Mouse (Mus musculus) lung, adult 2 months (tissue): ENCODE data around the gene Napa. TPM values are rescaled to one million over a fixed set of nuclear protein-coding genes. Genes with fewer than 3 reads are reported as not detected.

Source experiments
- DNase-seq: peaks from one replicate; pipeline ENCODE4 v3.0.0; 2022
- H3K4me1 ChIP-seq: fragments of 200-500 bp; 2 replicates; pipeline ENCODE4 v1.6.1; 2011; ENCODE audit warnings: low read length; ENCODE audit not compliant: control insufficient read depth, insufficient read depth
- H3K4me3 ChIP-seq: fragments of 200-500 bp; replicated peaks from 2 replicates; pipeline ENCODE3; 2011; ENCODE audit warnings: low read depth, mild to moderate bottlenecking, control low read depth, low read length; ENCODE audit errors: extremely low read depth
- CTCF ChIP-seq: fragments of 200-500 bp; IDR thresholded peaks from 2 replicates; pipeline ENCODE4 v1.5.1; 2011; ENCODE audit warnings: mild to moderate bottlenecking, low read length, control low read depth; ENCODE audit not compliant: insufficient read depth
- POLR2A ChIP-seq: fragments of 200-500 bp; IDR thresholded peaks from 2 replicates; pipeline ENCODE4 v1.6.1; 2011; ENCODE audit warnings: low read depth, mild to moderate bottlenecking, control low read depth, low read length, borderline replicate concordance; ENCODE audit errors: extremely low read depth
- WGBS: fragments of 180-500 bp; shearing (Covaris S2); methylation state at CpG from one replicate; pipeline ENCODE4 v1.1.7; 2018; 5-methylcytosine and 5-hydroxymethylcytosine counted together
- polyA plus RNA-seq: library from polyadenylated mRNA; depleted of rRNA; stranded (reverse); fragments of >200 nt; gene quantifications from 2 replicates; pipeline ENCODE4 v1.2.3, GENCODE M21; 2012

Gene Napa
- polyA plus RNA-seq, 1 experiment: 157 TPM

- no peak for DNase-seq
- 0 out of 2 replicates have a peak, but pooled peaks cover 2% of the 10 kb centered on the region for H3K4me1 ChIP-seq
- H3K4me3 ChIP-seq: no peak overlapping the region
- 8% methylated on average over 5 of the region's 5 CpGs for WGBS
- TF ChIP-seq POLR2A (no peak), CTCF (peak; percentile 27; the same call in 1 of the 2 replicates)
Observed at GRCm38 (mm10) chr7:16056459-16057135, 41.7 kb upstream of the Napa start.

- no peak for DNase-seq
- TF ChIP-seq POLR2A (no peak), CTCF (no peak)
- H3K4me3 ChIP-seq: no peak overlapping the region
- 21% methylated on average over 2 of the region's 2 CpGs for WGBS
- no peaks in the 10 kb centered on the region for H3K4me1 ChIP-seq
Observed at GRCm38 (mm10) chr7:16057136-16057534, 41.1 kb upstream of the Napa start.

GRCm38 (mm10) chr7:16061219-16062098 lies 36.8 kb upstream of the Napa start, which contains the start of gene Zfp541:
Zfp541 (plus strand) TSS chr7:16061814.
- no peak for DNase-seq
- WGBS: 58% methylated on average over 80 of the region's 80 CpGs
- TF ChIP-seq POLR2A (no peak), CTCF (no peak)
- H3K4me3 ChIP-seq: no peak within 1 kb of the TSS
- H3K4me1 ChIP-seq: no peaks in the 10 kb centered on the region

GRCm38 (mm10) chr7:16062099-16062420 lies 36.2 kb upstream of the Napa start:
- TF ChIP-seq POLR2A (no peak), CTCF (no peak)
- H3K4me3 ChIP-seq: no peak overlapping the region
- DNase-seq: no peak
- no peaks in the 10 kb centered on the region for H3K4me1 ChIP-seq
- WGBS: 72% methylated on average over 15 of the region's 15 CpGs

- WGBS: 39% methylated on average over 4 of the region's 4 CpGs
- no peak for DNase-seq
- Histone ChIP-seq H3K4me3 (no peak overlapping the region), H3K4me1 (no peaks in the 10 kb centered on the region)
- TF ChIP-seq CTCF (peak; percentile 36; the same call in 1 of the 2 replicates), POLR2A (no peak)
Observed at GRCm38 (mm10) chr7:16063490-16063889, 34.8 kb upstream of the Napa start.

GRCm38 (mm10) chr7:16070846-16071245 lies 27.4 kb upstream of the Napa start:
- TF ChIP-seq CTCF: no peak
- TF ChIP-seq POLR2A: no peak
- Histone ChIP-seq H3K4me1 (no peaks in the 10 kb centered on the region), H3K4me3 (no peak overlapping the region)
- DNase-seq: no peak

- TF ChIP-seq POLR2A (no peak), CTCF (no peak)
Observed at GRCm38 (mm10) chr7:16071906-16072305, 26.4 kb upstream of the Napa start.

GRCm38 (mm10) chr7:16079947-16080346 lies 18.3 kb upstream of the Napa start:
- Histone ChIP-seq H3K4me3 (no peak overlapping the region), H3K4me1 (no peaks in the 10 kb centered on the region)
- TF ChIP-seq CTCF: no peak
- TF ChIP-seq POLR2A: no peak
- DNase-seq: no peak
- WGBS: 62% methylated on average over 1 of the region's 1 CpGs

More at GRCm38 (mm10) chr7:16071906-16072305, 26.4 kb upstream of the Napa start:
- no peaks in the 10 kb centered on the region for H3K4me1 ChIP-seq
- no peak for DNase-seq
- no peak overlapping the region for H3K4me3 ChIP-seq
- WGBS: 80% methylated on average over 6 of the region's 6 CpGs

- 60% methylated on average over 4 of the region's 4 CpGs for WGBS
- Histone ChIP-seq H3K4me3 (no peak overlapping the region), H3K4me1 (no peaks in the 10 kb centered on the region)
- no peak for DNase-seq
- TF ChIP-seq POLR2A: no peak
- TF ChIP-seq CTCF: no peak
Observed at GRCm38 (mm10) chr7:16080581-16080980, 17.7 kb upstream of the Napa start.

- no peak overlapping the region for H3K4me3 ChIP-seq
- no peak for DNase-seq
- 63% methylated on average over 4 of the region's 4 CpGs for WGBS
- no peak for TF ChIP-seq CTCF
- TF ChIP-seq POLR2A: no peak
- H3K4me1 ChIP-seq: no peaks in the 10 kb centered on the region
Observed at GRCm38 (mm10) chr7:16083361-16083760, 14.9 kb upstream of the Napa start.
